Mouse (Mus musculus): ENCODE data around the gene A230050P20Rik. TPM values are rescaled to one million over a fixed set of nuclear protein-coding genes. Genes with fewer than 3 reads are reported as not detected.

The A230050P20Rik gene
- polyA plus RNA-seq, 1 experiment from 2014 or later: 0.09 TPM

DNA sequence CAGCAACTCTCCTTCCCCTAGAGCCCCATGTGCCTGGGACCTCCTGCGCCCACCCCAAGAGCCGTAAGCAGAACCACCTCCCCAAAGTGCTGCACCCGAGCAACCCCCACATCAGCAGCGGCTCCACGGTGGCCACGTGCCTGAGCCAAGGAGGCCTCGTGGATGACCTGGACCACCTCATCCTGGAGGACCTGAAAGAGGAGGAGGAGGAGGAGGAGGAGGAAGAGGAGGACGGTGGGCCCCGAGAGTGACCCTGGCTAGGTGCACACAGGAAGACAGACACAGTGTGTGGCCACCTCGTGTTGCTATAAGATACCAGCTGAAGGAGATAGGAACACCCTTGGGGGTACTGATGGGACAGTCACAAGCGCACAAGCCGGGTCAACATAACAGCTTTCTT lies 5.1 kb downstream of the A230050P20Rik start:
- DNase-seq (ENCODE audit: low read depth, low spot score) (no peak), ATAC-seq (no peak)
- TF ChIP-seq CTCF (IDR thresholded peaks at IDR 0.05): no peak
- POLR2A ChIA-PET: no interaction called here
- H3K27me3 ChIP-seq: peaks cover 7% of the 10 kb centered on the region
- CTCF ChIA-PET: no interaction called here
- in situ Hi-C loops (cut with MboI; ENCODE audit: low pct_unique_long_range_greater_than_20kb): no loop called here

- ATAC-seq (no peak), DNase-seq (ENCODE audit: low read depth, low spot score) (no peak)
- no peak for TF ChIP-seq CTCF (IDR thresholded peaks at IDR 0.05)
- CTCF ChIA-PET: no interaction called here
- peaks cover 7% of the 10 kb centered on the region for H3K27me3 ChIP-seq
- POLR2A ChIA-PET: no interaction called here
- in situ Hi-C loops (cut with MboI; ENCODE audit: low pct_unique_long_range_greater_than_20kb): no loop called here
These were observed 6.8 kb downstream of the A230050P20Rik start for GRCm38 (mm10) chr9:20875021-20875790.

DNA sequence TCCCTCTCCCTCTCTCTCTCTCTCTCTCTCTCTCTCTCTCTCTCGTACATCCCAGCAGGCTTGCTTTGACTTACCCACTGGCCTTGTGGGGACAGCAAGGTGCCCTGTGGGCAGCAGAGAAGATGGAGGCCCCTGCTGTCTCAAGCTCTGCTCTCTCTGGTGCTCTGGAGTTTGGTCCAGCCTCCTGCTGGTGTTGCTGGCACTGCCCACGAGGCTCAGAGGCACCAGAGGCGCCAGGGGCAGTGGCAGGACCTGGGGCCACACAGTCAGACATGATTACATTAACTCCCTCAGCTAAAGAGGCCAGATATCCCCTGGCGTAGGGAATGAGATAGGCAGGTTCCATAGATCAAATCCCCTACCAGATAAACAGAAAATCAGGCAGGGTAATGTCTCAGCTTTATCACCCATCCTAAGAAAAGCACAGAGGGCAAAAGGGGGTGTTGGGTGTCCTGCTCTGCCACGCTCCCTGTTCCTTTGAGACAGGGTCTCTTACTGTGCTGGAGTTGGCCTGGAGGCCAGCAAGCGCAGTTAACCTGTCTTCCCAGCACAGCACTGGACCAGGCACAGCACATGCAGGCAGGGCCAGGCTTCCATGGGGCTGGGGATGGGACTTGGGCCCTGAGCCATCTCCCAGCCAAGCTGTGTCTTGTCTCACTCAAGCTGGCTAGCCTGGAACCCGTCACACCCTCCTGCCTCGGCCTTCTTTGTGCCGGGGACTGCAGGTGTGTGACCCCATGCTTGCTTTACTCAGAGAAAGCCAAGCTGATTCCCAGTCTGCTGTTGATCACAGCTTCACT lies 8.1 kb downstream of the A230050P20Rik start:
- in situ Hi-C loops (cut with MboI; ENCODE audit: low pct_unique_long_range_greater_than_20kb): no loop called here
- peaks cover 7% of the 10 kb centered on the region for H3K27me3 ChIP-seq
- DNase-seq (ENCODE audit: low read depth, low spot score) (no peak), ATAC-seq (no peak)
- ChIA-PET CTCF (no interaction called here), POLR2A (no interaction called here)
- no peak for TF ChIP-seq CTCF (IDR thresholded peaks at IDR 0.05)

DNA sequence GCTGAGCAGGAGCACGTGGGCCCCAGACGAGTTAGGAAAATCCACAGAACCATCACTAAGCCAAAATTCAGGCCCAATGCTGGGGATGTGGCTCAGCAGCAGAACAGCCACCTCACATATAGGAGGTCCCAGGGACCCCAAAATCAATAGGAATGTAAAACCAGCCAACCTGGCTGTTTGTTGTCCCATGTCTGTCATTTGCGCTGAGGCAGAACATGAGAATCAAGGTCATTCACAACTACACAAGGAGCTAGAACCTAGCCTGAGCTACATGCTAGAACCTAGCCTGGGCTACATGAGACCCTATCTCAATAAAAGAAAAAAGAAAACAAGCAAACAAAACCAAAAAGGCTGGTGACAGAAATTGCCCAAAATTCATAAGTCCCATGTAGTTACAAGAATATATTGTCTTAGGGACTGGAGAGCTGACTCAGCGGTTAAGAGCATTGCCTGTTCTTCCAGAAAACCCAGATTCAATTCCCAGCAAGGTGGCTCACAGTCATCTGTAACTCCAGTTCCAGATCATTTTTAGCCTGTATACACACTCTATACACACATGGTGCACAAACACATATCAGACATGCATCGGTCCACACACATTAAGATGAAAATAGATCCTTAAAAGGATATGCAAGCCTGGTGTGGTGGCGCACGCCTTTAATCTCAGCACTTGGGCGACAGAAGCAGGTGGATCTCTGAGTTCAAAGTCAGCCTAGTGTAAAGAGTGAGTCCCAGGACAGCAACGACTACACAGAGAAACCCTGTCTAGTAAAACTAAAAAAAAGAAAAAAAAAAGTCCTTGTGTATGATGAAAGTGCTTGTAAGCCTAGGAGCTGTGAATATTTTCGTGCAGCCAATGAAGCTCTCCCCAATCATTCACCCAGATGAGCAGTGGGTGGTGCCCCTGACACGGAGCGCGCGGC lies 8.9 kb downstream of the A230050P20Rik start:
- peaks cover 1% of the 10 kb centered on the region for H3K27me3 ChIP-seq
- ATAC-seq (no peak), DNase-seq (ENCODE audit: low read depth, low spot score) (no peak)
- ChIA-PET POLR2A (interaction anchor here (0.6 to 1.1 kb wide), 4 partner anchors 11 to 501 kb away, joined by 3 to 4 read pairs (median 3); partner anchors contain the start of gene Eif3g), CTCF (interaction anchor here (1.1 to 1.9 kb wide), 8 partner anchors 10 to 125 kb away, joined by 3 to 16 read pairs (median 4); partner anchors contain the start of genes Eif3g, Mrpl4 and Ppan)
- no peak for TF ChIP-seq CTCF (IDR thresholded peaks at IDR 0.05)
- in situ Hi-C loops (cut with MboI; ENCODE audit: low pct_unique_long_range_greater_than_20kb): no loop called here

DNA sequence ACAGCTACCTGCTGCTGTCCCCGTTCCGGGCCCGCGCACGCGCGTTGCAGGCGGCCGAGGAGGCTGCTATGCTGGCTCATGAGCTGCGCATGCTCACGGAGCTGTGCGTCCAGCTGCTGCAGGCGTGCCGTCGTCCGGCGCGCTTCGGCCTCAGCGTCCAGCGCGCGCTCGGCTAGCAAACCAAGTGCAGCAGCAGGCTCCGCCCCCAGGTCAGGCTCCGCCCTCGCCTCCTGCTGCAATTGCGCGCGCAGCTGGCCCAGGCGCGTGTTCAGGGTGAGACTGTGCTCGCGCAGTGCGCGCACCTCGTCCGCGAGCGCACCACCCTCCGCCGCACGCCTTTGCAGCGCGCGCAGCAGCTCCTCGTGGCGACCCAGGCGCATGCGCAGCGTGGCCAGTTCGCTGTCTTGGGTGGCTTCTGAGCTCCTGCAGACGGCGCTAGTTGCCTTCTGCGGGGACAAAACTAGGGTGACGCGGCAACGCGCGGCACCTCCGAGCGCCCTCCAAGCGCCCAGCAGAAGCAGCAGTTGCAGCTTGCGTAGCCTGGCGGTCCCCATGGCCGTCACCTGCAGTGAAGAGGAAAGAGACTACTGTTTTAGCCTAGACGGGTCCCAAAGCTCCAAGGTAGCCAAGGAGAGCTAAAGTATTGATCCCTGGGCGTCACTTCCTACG lies 9.7 kb downstream of the A230050P20Rik start:
- ATAC-seq (peak; percentile 95), DNase-seq (ENCODE audit: low read depth, low spot score) (peak; percentile 94)
- TF ChIP-seq CTCF (IDR thresholded peaks at IDR 0.05): no peak
- POLR2A ChIA-PET: interaction anchor here (0.6 to 1.1 kb wide), 4 partner anchors 10 to 502 kb away, joined by 3 to 4 read pairs (median 3); partner anchors contain the start of gene Eif3g
- in situ Hi-C loops (cut with MboI; ENCODE audit: low pct_unique_long_range_greater_than_20kb): no loop called here
- H3K27me3 ChIP-seq: no peaks in the 10 kb centered on the region
- CTCF ChIA-PET: interaction anchor here (1.1 to 1.9 kb wide), 8 partner anchors 10 to 124 kb away, joined by 3 to 16 read pairs (median 4); partner anchors contain the start of genes Eif3g, Mrpl4 and Ppan

GRCm38 (mm10) chr9:20878710-20879065 lies 10.2 kb downstream of the A230050P20Rik start:
- in situ Hi-C loops (cut with MboI; ENCODE audit: low pct_unique_long_range_greater_than_20kb): no loop called here
- no peak for DNase-seq (ENCODE audit: low read depth, low spot score)
- ChIA-PET POLR2A (interaction anchor here (0.9 to 1.1 kb wide), 2 partner anchors 10 to 20 kb away, joined by 3 to 4 read pairs; partner anchors contain the start of gene Eif3g), CTCF (interaction anchor here (1.1 to 1.9 kb wide), 7 partner anchors 9 to 124 kb away, joined by 3 to 16 read pairs (median 3); partner anchors contain the start of genes Eif3g, Mrpl4 and Ppan)
- ATAC-seq: no peak
- no peaks in the 10 kb centered on the region for H3K27me3 ChIP-seq
- TF ChIP-seq CTCF (IDR thresholded peaks at IDR 0.05): no peak

DNA sequence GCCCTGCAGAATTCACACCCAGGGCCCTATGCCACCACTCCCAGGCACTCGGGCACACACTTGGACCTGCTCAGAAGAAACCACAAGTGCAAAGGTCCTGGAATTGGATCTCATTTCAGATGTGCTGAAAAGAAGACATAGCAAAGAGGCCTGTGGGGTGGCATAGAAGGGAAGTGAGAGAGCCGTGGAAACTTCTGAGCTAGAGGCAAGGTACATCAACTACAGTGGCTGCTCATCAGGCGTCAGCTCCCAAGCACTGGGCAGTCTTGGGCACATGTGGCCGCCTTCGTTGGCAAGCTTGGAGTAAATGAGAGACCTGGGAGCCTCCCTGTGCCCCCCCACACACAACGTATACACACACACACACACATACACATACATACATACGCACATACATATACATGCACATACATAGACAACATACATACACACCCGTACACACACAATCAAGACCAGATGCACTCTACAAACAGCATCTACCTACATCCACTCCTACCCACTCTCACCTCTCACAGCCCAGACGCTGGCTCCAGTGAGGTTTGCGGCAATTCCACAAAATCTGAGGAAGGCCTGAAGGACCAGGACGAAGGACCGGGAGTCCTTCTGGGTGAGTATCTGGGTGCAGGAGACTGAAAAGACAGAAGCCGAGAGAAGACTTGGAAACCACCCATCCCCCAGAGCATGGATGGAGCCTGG lies 10.8 kb downstream of the A230050P20Rik start, which contains the start of gene Angptl6:
TSS of gene Angptl6 (minus strand) at position 631 of the 696 bp plus-strand sequence.
- ATAC-seq (no peak), DNase-seq (ENCODE audit: low read depth, low spot score) (no peak)
- TF ChIP-seq CTCF (IDR thresholded peaks at IDR 0.05): no peak
- in situ Hi-C loops (cut with MboI; ENCODE audit: low pct_unique_long_range_greater_than_20kb): no loop called here
- POLR2A ChIA-PET: no interaction called here
- CTCF ChIA-PET: interaction anchor here (1.1 to 1.9 kb wide), 6 partner anchors 8 to 123 kb away, joined by 3 to 16 read pairs (median 6); partner anchors contain the start of genes Eif3g, Mrpl4 and Ppan
- H3K27me3 ChIP-seq: no peaks in the 10 kb centered on the region

DNA sequence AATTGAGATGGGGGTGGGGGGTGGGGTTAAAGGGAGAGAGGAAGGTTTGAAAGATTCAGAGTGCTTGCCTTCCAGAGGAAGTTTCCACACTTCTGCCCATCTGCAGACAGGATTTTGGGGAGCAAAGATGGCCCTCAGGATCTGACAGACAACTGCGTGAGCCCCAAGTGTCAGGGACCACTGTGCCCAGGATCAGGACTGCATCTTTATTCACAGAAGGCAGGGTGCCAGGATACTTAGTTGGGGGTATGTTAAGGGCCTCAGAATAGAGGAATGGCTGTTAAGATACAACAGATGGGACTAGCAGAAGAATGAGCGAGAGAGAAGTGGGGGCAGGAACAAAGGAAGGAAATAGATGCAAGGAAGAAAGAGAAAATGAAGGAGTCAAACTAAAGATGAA lies 18.1 kb downstream of the A230050P20Rik start:
- no peak for DNase-seq (ENCODE audit: low read depth, low spot score)
- CTCF ChIA-PET: interaction anchor here (1.5 to 3.7 kb wide), 2 partner anchors 8 to 12 kb away, joined by 4 to 13 read pairs; partner anchors contain the start of gene Eif3g
- in situ Hi-C loops (cut with MboI; ENCODE audit: low pct_unique_long_range_greater_than_20kb): no loop called here
- POLR2A ChIA-PET: no interaction called here
- TF ChIP-seq CTCF (IDR thresholded peaks at IDR 0.05): no peak
- ATAC-seq: no peak
- no peaks in the 10 kb centered on the region for H3K27me3 ChIP-seq

DNA sequence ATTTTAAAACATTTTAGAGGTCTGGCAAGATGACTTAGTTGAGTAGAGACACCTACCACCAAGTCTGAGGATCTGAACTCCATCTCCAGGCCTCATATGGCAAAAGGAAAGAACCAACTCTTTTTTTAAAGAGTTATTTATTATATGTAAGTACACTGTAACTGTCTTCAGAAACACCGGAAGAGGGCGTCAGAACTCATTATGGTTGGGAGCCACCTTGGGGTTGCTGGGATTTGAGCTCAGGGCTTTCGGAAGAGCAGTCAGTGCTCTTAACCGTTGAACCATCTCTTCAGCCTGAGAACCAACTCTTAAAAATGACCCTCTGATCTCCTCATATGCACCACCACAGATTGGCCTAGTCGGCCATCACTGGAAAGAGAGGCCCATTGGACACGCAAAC lies 18.7 kb downstream of the A230050P20Rik start:
- ChIA-PET POLR2A (no interaction called here), CTCF (interaction anchor here (1.5 to 3.7 kb wide), 2 partner anchors 9 to 11 kb away, joined by 4 to 13 read pairs; partner anchors contain the start of gene Eif3g)
- in situ Hi-C loops (cut with MboI; ENCODE audit: low pct_unique_long_range_greater_than_20kb): no loop called here
- ATAC-seq (no peak), DNase-seq (ENCODE audit: low read depth, low spot score) (no peak)
- no peaks in the 10 kb centered on the region for H3K27me3 ChIP-seq
- no peak for TF ChIP-seq CTCF (IDR thresholded peaks at IDR 0.05)
